Mouse (Mus musculus) stomach, postnatal 0 days (tissue): ENCODE results near the gene Med12l.

Experiments used
- CTCF ChIP-seq: IDR thresholded peaks from 2 replicates; pipeline ENCODE4 v1.5.1; 2016; ENCODE audit warnings: antibody characterized with exemption, low read depth, mild to moderate bottlenecking, moderate library complexity
- EP300 ChIP-seq: optimal IDR thresholded peaks from 2 replicates; pipeline ENCODE3; 2016; ENCODE audit warnings: antibody characterized with exemption

DNA sequence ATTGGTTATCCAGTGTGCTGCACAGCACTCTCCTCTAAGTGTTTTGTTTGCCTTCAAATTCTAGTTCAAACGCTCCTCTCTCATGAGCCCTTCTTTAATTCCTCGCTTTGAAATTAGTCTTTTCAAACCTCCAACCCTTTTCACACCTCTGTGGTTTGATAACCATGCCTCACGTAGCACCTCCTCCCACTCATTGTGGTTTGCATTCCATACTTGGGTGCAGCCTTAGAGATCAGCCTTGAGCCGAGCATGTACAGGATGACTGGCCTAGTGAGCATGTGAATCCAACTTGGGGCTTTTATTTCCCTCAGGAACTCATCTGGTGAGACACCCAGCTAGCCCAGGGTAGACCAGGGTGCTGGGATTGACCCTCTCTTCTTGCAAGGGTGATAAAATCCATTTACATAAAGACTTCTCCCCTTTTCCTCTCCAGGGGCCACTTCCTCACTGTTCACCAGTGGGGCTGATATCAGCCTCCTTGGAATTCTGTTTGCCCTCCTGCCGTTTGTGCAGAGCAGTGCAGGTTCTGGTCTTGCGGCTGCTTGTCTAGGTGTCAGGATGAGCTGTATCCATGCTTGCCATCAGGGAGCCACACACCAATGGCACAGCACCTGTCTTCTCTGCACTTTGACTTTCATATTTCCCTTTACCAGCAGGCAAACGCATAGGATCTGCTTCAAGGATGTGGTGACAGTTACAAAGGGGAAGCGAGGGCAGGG lies 198.3 kb downstream of the Med12l start:
- TF ChIP-seq CTCF = 0 out of 2 replicates have a peak, but pooled peaks have one; percentile 6
- TF ChIP-seq EP300 = no peak
